Mouse (Mus musculus) CH12.LX (cell line): ENCODE results near the gene Rpl35a. TPM values are rescaled to one million over a fixed set of nuclear protein-coding genes. Genes with fewer than 3 reads are reported as not detected.

Experiments used
- polyA plus RNA-seq: library from polyadenylated mRNA; unstranded; fragments of >175 nt; gene quantifications from 2 replicates; pipeline ENCODE4 v1.2.1, GENCODE M21; 2012; ENCODE audit warnings: low read depth; ENCODE audit not compliant: insufficient read length
- total RNA-seq, 2 experiments: library from RNA; depleted of rRNA; stranded (reverse); fragments of 300-350 nt in 1 of 2; fragments of >200 nt in 1 of 2; gene quantifications; 2 replicates each; pipeline ENCODE4 v1.2.3; 2012 to 2014

The Rpl35a gene
- total and polyA plus RNA-seq, 3 experiments: 3,182 to 7,521 (median 3,875) TPM

Other genes starting within 250 kb of the Rpl35a start
- gene Smbd1, start 246.0 kb upstream of the Rpl35a start, total RNA-seq (2012; rRNA removed): not detected in 2 replicates
- gene Smbd1, start 246.0 kb upstream of the Rpl35a start, total RNA-seq (2014; rRNA removed): not detected in 2 replicates
- not detected in 2 replicates for gene Smbd1, start 246.0 kb upstream of the Rpl35a start, polyA plus RNA-seq
- gene Fyttd1, start 179.0 kb upstream of the Rpl35a start, total RNA-seq (2012; rRNA removed): 163 and 168 TPM in 2 replicates
- gene Fyttd1, start 179.0 kb upstream of the Rpl35a start, total RNA-seq (2014; rRNA removed): 264 and 297 TPM in 2 replicates
- gene Fyttd1, start 179.0 kb upstream of the Rpl35a start, polyA plus RNA-seq: 148 and 164 TPM in 2 replicates
- 21.0 and 28.0 TPM in 2 replicates for gene Rubcn, start 178.7 kb upstream of the Rpl35a start, total RNA-seq (2012; rRNA removed)
- gene Rubcn, start 178.7 kb upstream of the Rpl35a start, total RNA-seq (2014; rRNA removed): 38.3 and 40.4 TPM in 2 replicates
- gene Rubcn, start 178.7 kb upstream of the Rpl35a start, polyA plus RNA-seq: 22.2 and 27.7 TPM in 2 replicates
- 11.4 and 11.9 TPM in 2 replicates for gene Lrch3, start 142.4 kb upstream of the Rpl35a start, total RNA-seq (2012; rRNA removed)
- gene Lrch3, start 142.4 kb upstream of the Rpl35a start, total RNA-seq (2014; rRNA removed): 15.6 and 16.1 TPM in 2 replicates
- gene Lrch3, start 142.4 kb upstream of the Rpl35a start, polyA plus RNA-seq: 16.6 and 20.7 TPM in 2 replicates
- 3.4 and 5.0 TPM in 2 replicates for gene Iqcg, start 235 bp upstream of the Rpl35a start, total RNA-seq (2012; rRNA removed)
- gene Iqcg, start 235 bp upstream of the Rpl35a start, total RNA-seq (2014; rRNA removed): 7.3 and 13.0 TPM in 2 replicates
- gene Iqcg, start 235 bp upstream of the Rpl35a start, polyA plus RNA-seq: 21.8 and 31.3 TPM in 2 replicates
- gene Lmln, start 6.1 kb downstream of the Rpl35a start, total RNA-seq (2012; rRNA removed): 3.2 and 3.7 TPM in 2 replicates
- 1.5 and 1.7 TPM in 2 replicates for gene Lmln, start 6.1 kb downstream of the Rpl35a start, total RNA-seq (2014; rRNA removed)
- gene Lmln, start 6.1 kb downstream of the Rpl35a start, polyA plus RNA-seq: 2.6 and 3.2 TPM in 2 replicates
- 12.9 and 13.8 TPM in 2 replicates for gene Osbpl11, start 128.6 kb downstream of the Rpl35a start, total RNA-seq (2012; rRNA removed)
- gene Osbpl11, start 128.6 kb downstream of the Rpl35a start, total RNA-seq (2014; rRNA removed): 10.5 and 10.8 TPM in 2 replicates
- 11.4 and 12.1 TPM in 2 replicates for gene Osbpl11, start 128.6 kb downstream of the Rpl35a start, polyA plus RNA-seq
- 77.9 and 88.3 TPM in 2 replicates for gene Snx4, start 195.0 kb downstream of the Rpl35a start, total RNA-seq (2012; rRNA removed)
- 168 and 183 TPM in 2 replicates for gene Snx4, start 195.0 kb downstream of the Rpl35a start, total RNA-seq (2014; rRNA removed)
- 103 and 105 TPM in 2 replicates for gene Snx4, start 195.0 kb downstream of the Rpl35a start, polyA plus RNA-seq